ENCODE assay signal across 10 mouse cellular contexts in genomic region chr5:34932458-34932806, GRCm38 (mm10). TPM values are rescaled to one million over a fixed set of nuclear protein-coding genes. Genes with fewer than 3 reads are reported as not detected.
DNase-seq lines count a peak whose midpoint lies in the region; ATAC-seq and TF ChIP-seq lines count a peak whose summit lies in the region.
"Had no signal": no experiment of that assay in that cellular context is flagged by ENCODE, and none has a peak within 500 bp of the region (broad histone marks: within the 10 kb centered on the region; RNA-seq: fewer than 3 reads in every experiment).

No protein-coding gene starts in this region.

- no peak for TF ChIP-seq POLR2A in cerebellum, adult 2 months (IDR thresholded peaks at IDR 0.05; ENCODE audit: borderline replicate concordance, insufficient read depth, low read length)

- no peak overlapping the region for H3K4me3 ChIP-seq in forebrain, embryonic 10.5 days
- no peak overlapping the region for H3K4me3 ChIP-seq in forebrain, embryonic 16.5 days (replicated peaks; ENCODE audit: low read length)
- no peak overlapping the region for H3K4me3 ChIP-seq in neural tube, embryonic 11.5 days (ENCODE audit: low read depth, low read length)
- no peak overlapping the region for H3K4me3 ChIP-seq in liver, embryonic 15.5 days (replicated peaks)
- no peak overlapping the region for H3K4me3 ChIP-seq in cerebellum, adult 2 months (replicated peaks; ENCODE audit: insufficient read depth, low read depth, low read length)

- H3K9me3 ChIP-seq in forebrain, embryonic 10.5 days, result no peaks in the 10 kb centered on the region
- no peaks in the 10 kb centered on the region for H3K9me3 ChIP-seq in forebrain, embryonic 16.5 days (ENCODE audit: control insufficient read depth, low read length)
- H3K9me3 ChIP-seq in neural tube, embryonic 11.5 days (ENCODE audit: control insufficient read depth, low read length), result no peaks in the 10 kb centered on the region
- no peaks in the 10 kb centered on the region for H3K9me3 ChIP-seq in liver, embryonic 15.5 days (replicated peaks)

- no peaks in the 10 kb centered on the region for H3K36me3 ChIP-seq in forebrain, embryonic 10.5 days (replicated peaks)
- no peaks in the 10 kb centered on the region for H3K36me3 ChIP-seq in forebrain, embryonic 16.5 days (ENCODE audit: control insufficient read depth, insufficient read depth)
- no peaks in the 10 kb centered on the region for H3K36me3 ChIP-seq in neural tube, embryonic 11.5 days (ENCODE audit: control insufficient read depth, insufficient read depth, low read length)
- H3K36me3 ChIP-seq in liver, embryonic 15.5 days (replicated peaks), result no peaks in the 10 kb centered on the region

- DNase-seq in forebrain, embryonic 10.5 days (ENCODE audit: extremely low spot score, low spot score), result no peak
- DNase-seq in neural tube, embryonic 11.5 days (ENCODE audit: low spot score), result no peak
- no peak for DNase-seq in neural tube, embryonic 10.5 days (ENCODE audit: extremely low spot score, low spot score)
- DNase-seq in cerebellum, adult 2 months, result no peak
- DNase-seq in spleen, postnatal 10 days (ENCODE audit: low spot score in 2 of 2), result no peak
- DNase-seq: gastrocnemius, postnatal 10 days had no signal

- ATAC-seq in forebrain, embryonic 16.5 days, result no peak
- ATAC-seq in neural tube, embryonic 11.5 days (ENCODE audit: insufficient read depth, low FRiP score, low TSS enrichment), result no peak
- no peak for ATAC-seq in liver, embryonic 15.5 days (ENCODE audit: insufficient read depth)
- ATAC-seq in megakaryocyte-erythroid progenitor cell, adult 5-6 weeks (replicated peaks; ENCODE audit: low FRiP score, low TSS enrichment, poor library complexity, severe bottlenecking), result no peak

- H3K9ac ChIP-seq in forebrain, embryonic 16.5 days (replicated peaks; ENCODE audit: low read depth, low read length), result no peak overlapping the region
- no peak overlapping the region for H3K9ac ChIP-seq in neural tube, embryonic 11.5 days (ENCODE audit: low read length)
- H3K9ac ChIP-seq in liver, embryonic 15.5 days, result no peak overlapping the region
- H3K9ac ChIP-seq: liver, embryonic 14.5 days had no signal

- no peak for TF ChIP-seq CTCF in cerebellum, adult 2 months (IDR thresholded peaks at IDR 0.05; ENCODE audit: borderline replicate concordance, insufficient read depth, low read depth, low read length)

- H3K27me3 ChIP-seq in forebrain, embryonic 10.5 days (ENCODE audit: poor library complexity, severe bottlenecking), result no peaks in the 10 kb centered on the region
- H3K27me3 ChIP-seq in forebrain, embryonic 16.5 days (replicated peaks; ENCODE audit: control insufficient read depth, insufficient read depth, low read length), result no peaks in the 10 kb centered on the region
- no peaks in the 10 kb centered on the region for H3K27me3 ChIP-seq in neural tube, embryonic 11.5 days (ENCODE audit: control insufficient read depth, insufficient read depth, low read length)
- H3K27me3 ChIP-seq in liver, embryonic 15.5 days, result no peaks in the 10 kb centered on the region
- no peaks in the 10 kb centered on the region for H3K27me3 ChIP-seq in cerebellum, adult 2 months (ENCODE audit: control insufficient read depth, insufficient read depth, low read length)

- H3K4me2 ChIP-seq in forebrain, embryonic 16.5 days (ENCODE audit: low read length), result no peak overlapping the region
- H3K4me2 ChIP-seq in neural tube, embryonic 11.5 days (ENCODE audit: low read depth), result no peak overlapping the region
- H3K4me2 ChIP-seq in liver, embryonic 15.5 days, result no peak overlapping the region

- 48% methylated on average over 4 of the region's 4 CpGs for WGBS in forebrain, embryonic 10.5 days
- 26% methylated on average over 4 of the region's 4 CpGs for WGBS in forebrain, embryonic 16.5 days
- 48% methylated on average over 4 of the region's 4 CpGs for WGBS in neural tube, embryonic 11.5 days
- 51% methylated on average over 4 of the region's 4 CpGs for WGBS in liver, embryonic 15.5 days (ENCODE audit: insufficient replicate concordance)
- WGBS in cerebellum, adult 2 months, result 60% methylated on average over 4 of the region's 4 CpGs

- H3K4me1 ChIP-seq in forebrain, embryonic 10.5 days, result peaks cover 23% of the 10 kb centered on the region
- peaks cover 13% of the 10 kb centered on the region for H3K4me1 ChIP-seq in forebrain, embryonic 16.5 days (replicated peaks; ENCODE audit: control insufficient read depth, insufficient read depth, low read length)
- no peaks in the 10 kb centered on the region for H3K4me1 ChIP-seq in neural tube, embryonic 11.5 days (ENCODE audit: control insufficient read depth, insufficient read depth, low read length)
- peaks cover 46% of the 10 kb centered on the region for H3K4me1 ChIP-seq in liver, embryonic 15.5 days (replicated peaks)
- no peaks in the 10 kb centered on the region for H3K4me1 ChIP-seq in cerebellum, adult 2 months (ENCODE audit: control insufficient read depth, insufficient read depth, low read length)

- peak overlapping the region; percentile 77 for H3K27ac ChIP-seq in forebrain, embryonic 10.5 days
- H3K27ac ChIP-seq in forebrain, embryonic 16.5 days (ENCODE audit: low read length), result no peak overlapping the region; the same call in 1 of the 2 replicates
- H3K27ac ChIP-seq in neural tube, embryonic 11.5 days (ENCODE audit: low read depth, low read length), result peak overlapping the region; percentile 36; the same call in 1 of the 2 replicates
- H3K27ac ChIP-seq in liver, embryonic 15.5 days (replicated peaks), result peak overlapping the region; percentile 83; the same call in 1 of the 2 replicates
- no peak overlapping the region for H3K27ac ChIP-seq in cerebellum, adult 2 months (ENCODE audit: insufficient read depth, low read length)
- H3K27ac ChIP-seq: liver, embryonic 14.5 days had no signal

RNA-seq across cellular contexts. Expression of gene Rgs12, which starts 16.8 kb away (rescaled TPM):
- polyA plus RNA-seq in forebrain, embryonic 10.5 days (2016; fragmentation: Nextera tagmentation; extraction: Ambion mirVana), result 57.6 and 59.8 TPM in 2 replicates
- polyA plus RNA-seq in forebrain, embryonic 16.5 days (2015; fragmentation: Nextera tagmentation; extraction: Ambion mirVana), result 60.8 and 62.4 TPM in 2 replicates
- 39.5 and 40.3 TPM in 2 replicates for polyA plus RNA-seq in neural tube, embryonic 11.5 days (2014; fragmentation: Nextera tagmentation; extraction: Ambion mirVana)
- polyA plus RNA-seq in liver, embryonic 15.5 days (2015; fragmentation: Nextera tagmentation; extraction: Ambion mirVana), result 17.0 and 20.1 TPM in 2 replicates
- 40.7 and 47.4 TPM in 2 replicates for total RNA-seq in megakaryocyte-erythroid progenitor cell, adult 5-6 weeks (2014; fragmentation: Nextera tagmentation)
- total RNA-seq in megakaryocyte-erythroid progenitor cell, adult 5-6 weeks (2017), result 30.6 and 38.2 TPM in 2 replicates
- polyA plus RNA-seq in cerebellum, adult 2 months (2012; rRNA removed), result 13.0 and 16.0 TPM in 2 replicates

RNA-seq across cellular contexts. Expression of gene Msantd1, which starts 24.6 kb away (rescaled TPM):
- polyA plus RNA-seq in forebrain, embryonic 10.5 days (2016; fragmentation: Nextera tagmentation; extraction: Ambion mirVana), result 0.55 and 1.2 TPM in 2 replicates
- 4.9 and 7.2 TPM in 2 replicates for polyA plus RNA-seq in forebrain, embryonic 16.5 days (2015; fragmentation: Nextera tagmentation; extraction: Ambion mirVana)
- polyA plus RNA-seq in neural tube, embryonic 11.5 days (2014; fragmentation: Nextera tagmentation; extraction: Ambion mirVana), result 1.9 and 2.9 TPM in 2 replicates
- polyA plus RNA-seq in liver, embryonic 15.5 days (2015; fragmentation: Nextera tagmentation; extraction: Ambion mirVana), result 0.10 and 0.30 TPM in 2 replicates
- 2.9 and 4.5 TPM in 2 replicates for total RNA-seq in megakaryocyte-erythroid progenitor cell, adult 5-6 weeks (2014; fragmentation: Nextera tagmentation)
- 0.38 TPM in 1 of 2 replicates, not detected in the other for total RNA-seq in megakaryocyte-erythroid progenitor cell, adult 5-6 weeks (2017)
- 5.5 and 6.8 TPM in 2 replicates for polyA plus RNA-seq in cerebellum, adult 2 months (2012; rRNA removed)

Comparison
In these comparisons a context has a peak if more than half of its experiments do, and no peak if none do; other contexts are left out.
1. H3K27ac ChIP-seq: peak in forebrain, embryonic 10.5 days (single experiment), neural tube, embryonic 11.5 days (single experiment) and liver, embryonic 15.5 days (single experiment); none in forebrain, embryonic 16.5 days (single experiment) and cerebellum, adult 2 months (single experiment).